Mouse (Mus musculus) heart, postnatal 0 days (tissue): Measurements from ENCODE around the gene Hmox2. TPM values are rescaled to one million over a fixed set of nuclear protein-coding genes. Genes with fewer than 3 reads are reported as not detected.
"Not testable (repeated sequence)": the region's sequence is repeated elsewhere in the genome, so short reads cannot be mapped to it uniquely, and the experiment has no call there.

Source experiments
- ATAC-seq: fragments of 200-750 bp; cut with Nextera tagmentation; 2 replicates; pipeline ENCODE4 v1.8.0; 2017; ENCODE audit warnings: low read depth, moderate number of reproducible peaks, moderate library complexity; ENCODE audit not compliant: insufficient read depth
- DNase-seq: peaks from one replicate; pipeline ENCODE4 v3.0.0-alpha.2; 2016; ENCODE audit warnings: low spot score
- H3K27ac ChIP-seq: fragments of 300-500 bp; sonication (generic); 2 replicates; pipeline ENCODE4 v1.5.1; 2014; ENCODE audit warnings: low read depth, mild to moderate bottlenecking
- H3K27me3 ChIP-seq: fragments of 300-500 bp; sonication (generic); 2 replicates; pipeline ENCODE4 v1.6.1; 2014; ENCODE audit warnings: low read length, mixed read lengths; ENCODE audit not compliant: control insufficient read depth, insufficient read depth
- H3K36me3 ChIP-seq: fragments of 300-500 bp; sonication (generic); replicated peaks from 2 replicates; pipeline ENCODE4 v1.6.1; 2014; ENCODE audit warnings: low read length, mixed read lengths; ENCODE audit not compliant: control insufficient read depth, insufficient read depth
- H3K4me1 ChIP-seq: fragments of 300-500 bp; sonication (generic); 2 replicates; pipeline ENCODE4 v1.6.1; 2014; ENCODE audit warnings: antibody characterized with exemption; ENCODE audit not compliant: control insufficient read depth, insufficient read depth
- H3K4me2 ChIP-seq: fragments of 300-500 bp; sonication (generic); 2 replicates; pipeline ENCODE4 v1.6.1; 2014; ENCODE audit warnings: low read depth, mild to moderate bottlenecking, low read length, moderate library complexity
- H3K4me3 ChIP-seq: fragments of 300-500 bp; sonication (generic); 2 replicates; pipeline ENCODE4 v1.5.1; 2014; ENCODE audit warnings: low read depth, low read length
- H3K9ac ChIP-seq: fragments of 300-500 bp; sonication (generic); replicated peaks from 2 replicates; pipeline ENCODE4 v1.6.1; 2014; ENCODE audit warnings: low read depth, low read length, mixed read lengths
- H3K9me3 ChIP-seq: fragments of 300-500 bp; sonication (generic); replicated peaks from 2 replicates; pipeline ENCODE4 v1.6.1; 2016; ENCODE audit warnings: low read length; ENCODE audit not compliant: control insufficient read depth
- CTCF ChIP-seq: IDR thresholded peaks from 2 replicates; pipeline ENCODE4 v1.5.1; 2016; ENCODE audit warnings: antibody characterized with exemption, control low read depth, low read depth
- EP300 ChIP-seq: IDR thresholded peaks from 2 replicates; pipeline ENCODE4 v1.6.1; 2016; ENCODE audit warnings: antibody characterized with exemption, low read depth
- WGBS: fragments of 180-500 bp; shearing (Covaris S2); extraction: QIAGEN DNeasy Blood & Tissue Kit; methylation state at CpG from one replicate; pipeline ENCODE4 v1.1.7; 2014; 5-methylcytosine and 5-hydroxymethylcytosine counted together
- polyA plus RNA-seq: library from polyadenylated mRNA; unstranded; fragments of >200 nt; fragmentation: Nextera tagmentation; extraction: Ambion mirVana; gene quantifications from 2 replicates; pipeline ENCODE4 v1.2.1, GENCODE M21; 2015
- total RNA-seq: library from RNA; depleted of rRNA; stranded (reverse); fragments of >200 nt; gene quantifications from 2 replicates; pipeline ENCODE4 v1.2.3, GENCODE M21; 2014; ENCODE audit warnings: low replicate concordance; rRNA removed

Gene Hmox2
- total RNA-seq, result 53.1 and 56.8 TPM in 2 replicates
- polyA plus RNA-seq, result 87.0 and 91.1 TPM in 2 replicates

DNA sequence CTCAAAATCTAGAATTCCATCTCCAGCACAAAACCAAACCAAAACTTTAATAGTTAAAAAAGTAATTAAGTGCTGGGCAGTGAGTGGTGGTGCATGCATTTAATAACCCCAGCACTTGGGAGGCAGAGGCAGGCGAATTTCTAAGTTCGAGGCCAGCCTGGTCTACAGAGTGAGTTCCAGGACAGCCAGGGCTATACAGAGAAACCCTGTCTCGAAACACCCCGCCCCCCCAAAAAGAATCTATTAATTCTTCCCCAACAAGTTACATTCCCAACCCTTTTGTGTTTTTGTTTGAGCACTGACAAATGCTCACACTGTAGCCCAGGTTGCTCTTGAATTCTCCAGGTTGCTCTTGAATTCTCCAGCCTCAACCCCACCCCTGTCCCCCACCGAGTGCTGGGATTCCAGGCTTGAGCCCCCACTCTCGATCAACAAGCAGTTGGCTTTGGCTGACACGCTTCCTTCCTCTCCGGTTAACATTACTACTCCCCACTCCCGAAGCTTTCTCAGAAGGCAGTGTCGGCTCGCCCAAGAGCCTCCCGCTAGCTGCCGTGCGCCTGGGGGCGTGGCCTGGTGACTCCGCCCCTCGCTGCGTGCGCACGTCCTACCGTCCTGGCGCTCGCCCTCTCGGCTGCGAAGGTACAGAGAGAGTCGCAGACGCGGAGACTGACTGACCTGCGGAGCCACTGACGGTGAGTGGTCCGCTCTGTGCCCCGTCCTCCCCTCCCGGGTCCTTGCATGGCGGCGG, at the start of gene Hmox2:
TSS of gene Hmox2 (plus strand) at position 582 of the 748 bp plus-strand sequence.
- DNase-seq, result peak; percentile 90
- Histone ChIP-seq H3K36me3 (no peaks in the 10 kb centered on the region), H3K4me3 (peak within 1 kb of the TSS; percentile 88), H3K27me3 (no peaks in the 10 kb centered on the region), H3K27ac (peak within 1 kb of the TSS; percentile 88), H3K9ac (peak within 1 kb of the TSS; percentile 88), H3K4me1 (peaks cover 11% of the 10 kb centered on the region), H3K9me3 (no peaks in the 10 kb centered on the region), H3K4me2 (peak within 1 kb of the TSS; percentile 61)
- peak; percentile 95 for ATAC-seq
- 5% methylated on average over 35 of the region's 35 CpGs for WGBS
- no peak for TF ChIP-seq EP300
- TF ChIP-seq CTCF, result no peak

DNA sequence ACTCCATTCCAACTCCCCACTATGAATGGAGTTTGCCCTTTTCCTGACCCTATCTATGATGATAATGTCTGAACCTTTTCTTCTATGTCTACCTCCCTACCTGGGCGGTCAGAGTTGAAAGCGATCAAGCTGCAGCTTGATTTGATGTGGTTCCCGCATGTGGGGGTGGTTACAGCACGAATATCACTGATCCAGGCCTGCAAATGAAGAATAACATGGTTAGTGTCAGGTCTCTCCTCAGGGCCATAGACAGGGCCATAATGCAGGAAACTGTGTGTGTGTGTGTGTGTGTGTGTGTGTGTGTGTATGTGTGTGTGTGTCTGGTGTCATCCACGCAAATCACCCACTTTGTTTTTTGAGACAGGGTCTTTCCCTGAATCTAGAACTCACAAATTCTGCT, 49.3 kb upstream of the Hmox2 start:
- Histone ChIP-seq H3K27ac (no peak overlapping the region), H3K4me3 (no peak overlapping the region)

DNA sequence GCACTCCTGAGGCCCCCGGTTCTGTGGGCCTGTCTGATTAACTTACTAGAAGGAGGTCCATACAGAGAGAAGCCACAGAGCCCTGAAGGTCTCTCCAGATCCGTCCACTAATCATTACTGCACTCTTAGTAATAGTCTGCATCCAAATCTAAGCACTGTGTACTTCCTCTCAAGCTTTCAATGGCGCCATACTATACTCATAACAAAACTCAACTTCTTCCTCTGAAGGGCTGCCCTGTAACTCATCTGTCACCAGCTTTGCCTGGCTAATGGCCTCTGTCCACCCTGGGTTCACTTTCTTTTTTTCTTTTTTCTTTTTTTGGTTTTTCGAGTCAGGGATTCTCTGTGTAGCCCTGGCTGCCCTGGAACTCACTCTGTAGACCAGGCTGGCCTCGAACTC, 48.1 kb upstream of the Hmox2 start:
- DNase-seq (no peak), ATAC-seq (no peak)
- no peak for TF ChIP-seq EP300
- no peak for TF ChIP-seq CTCF
- Histone ChIP-seq H3K4me2 (no peak overlapping the region), H3K27me3 (no peaks in the 10 kb centered on the region), H3K9me3 (no peaks in the 10 kb centered on the region), H3K4me1 (peaks cover 7% of the 10 kb centered on the region), H3K4me3 (no peak overlapping the region), H3K27ac (no peak overlapping the region), H3K9ac (no peak overlapping the region), H3K36me3 (peaks cover 28% of the 10 kb centered on the region)
- WGBS, result 70% methylated on average over 5 of the region's 5 CpGs

More for the DNA sequence above, 49.3 kb upstream of the Hmox2 start:
- ATAC-seq (no peak), DNase-seq (no peak)
- H3K9ac ChIP-seq, result no peak overlapping the region
- no peaks in the 10 kb centered on the region for H3K9me3 ChIP-seq
- peaks cover 7% of the 10 kb centered on the region for H3K4me1 ChIP-seq
- 90% methylated on average over 5 of the region's 5 CpGs for WGBS
- TF ChIP-seq EP300 (no peak), CTCF (no peak)
- no peaks in the 10 kb centered on the region for H3K27me3 ChIP-seq
- peaks cover 38% of the 10 kb centered on the region for H3K36me3 ChIP-seq
- H3K4me2 ChIP-seq, result no peak overlapping the region

DNA sequence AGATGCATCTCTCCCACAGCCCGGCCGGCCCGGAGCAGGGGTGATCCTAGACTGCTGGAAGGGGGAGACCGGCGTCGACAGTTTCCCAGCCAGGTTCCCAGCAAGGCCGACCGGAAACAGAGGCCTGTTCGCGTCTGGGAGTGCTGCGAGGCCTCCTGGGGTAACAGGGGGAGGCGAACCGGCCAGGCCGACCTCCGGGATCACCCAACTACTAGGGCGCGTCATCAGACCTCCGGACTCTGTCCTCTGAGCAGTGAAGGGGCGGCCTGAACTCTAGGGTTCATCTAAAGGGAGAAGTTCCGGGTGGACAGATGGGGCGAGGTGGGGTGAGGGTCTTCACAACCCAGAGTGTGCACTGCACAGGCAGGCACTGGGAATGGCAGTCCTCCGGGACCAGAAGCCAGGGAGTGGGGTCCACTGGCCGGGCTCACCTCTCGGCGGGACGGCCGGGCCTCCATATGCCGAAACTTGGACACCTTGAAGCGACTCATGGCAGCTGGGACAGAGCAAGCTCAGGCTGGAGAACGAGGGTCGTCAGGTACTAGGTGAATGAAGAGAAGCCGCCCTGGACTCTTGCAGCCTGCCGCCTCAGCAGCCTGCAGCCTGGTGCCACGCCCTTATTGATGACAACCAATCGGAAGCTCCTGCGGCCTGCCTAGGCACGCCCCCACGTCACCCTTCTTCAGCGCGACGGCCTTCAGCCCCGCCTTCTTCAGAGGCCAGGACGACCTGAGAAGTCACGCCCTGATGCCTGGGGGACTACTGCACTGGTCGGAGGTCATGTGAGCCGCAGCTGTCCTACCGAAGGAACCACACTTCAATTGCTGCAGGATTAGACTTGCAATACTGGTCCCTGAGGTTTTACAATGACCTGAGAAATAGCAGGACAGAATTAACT, 46.8 kb upstream of the Hmox2 start, which contains the start of gene Coro7:
TSS of gene Coro7 (minus strand) at position 657 of the 898 bp plus-strand sequence.
- ATAC-seq (peak; percentile 91), DNase-seq (peak; percentile 97)
- peak within 1 kb of the TSS; percentile 87 for H3K4me2 ChIP-seq
- no peaks in the 10 kb centered on the region for H3K9me3 ChIP-seq
- peak within 1 kb of the TSS; percentile 57 for H3K4me3 ChIP-seq
- H3K36me3 ChIP-seq, result peaks cover 21% of the 10 kb centered on the region
- peak within 1 kb of the TSS; percentile 58 for H3K9ac ChIP-seq
- no peaks in the 10 kb centered on the region for H3K27me3 ChIP-seq
- no peak for TF ChIP-seq CTCF
- TF ChIP-seq EP300, result no peak
- H3K4me1 ChIP-seq, result peaks cover 7% of the 10 kb centered on the region
- under 1% methylated on average over 47 of the region's 47 CpGs for WGBS
- peak within 1 kb of the TSS; percentile 36; the same call in 1 of the 2 replicates for H3K27ac ChIP-seq

DNA sequence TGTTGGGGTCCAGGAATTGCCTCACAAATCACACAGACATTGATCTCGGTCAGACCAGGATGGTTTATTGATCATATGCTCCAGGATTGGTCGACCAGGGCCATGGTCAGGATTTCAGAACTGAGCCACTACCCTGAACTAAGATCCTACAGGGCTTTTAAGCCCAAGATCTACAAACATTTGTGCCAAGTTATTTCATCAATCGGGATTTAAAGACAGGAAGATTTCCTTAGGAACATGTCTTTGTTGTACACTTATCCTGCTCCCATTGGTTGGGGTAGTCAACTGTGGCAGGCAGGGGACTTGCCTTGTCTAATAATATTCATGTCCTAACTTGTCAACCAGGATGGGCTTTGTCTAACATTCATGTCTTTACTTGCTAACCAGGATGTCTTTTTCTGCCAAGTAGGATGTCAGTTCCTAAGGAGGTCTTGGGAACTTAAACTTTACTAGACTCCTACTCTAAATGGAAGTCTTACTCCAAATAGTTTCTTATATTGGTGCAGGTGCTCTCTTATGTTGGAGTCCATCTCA, 45.2 kb upstream of the Hmox2 start:
- ATAC-seq, DNase-seq, H3K4me3 ChIP-seq, H3K36me3 ChIP-seq, H3K27ac ChIP-seq, H3K9me3 ChIP-seq, H3K4me2 ChIP-seq, H3K9ac ChIP-seq, H3K27me3 ChIP-seq: not testable (repeated sequence)
- WGBS, result 75% methylated on average over 3 of the region's 3 CpGs
- peaks cover 16% of the 10 kb centered on the region for H3K4me1 ChIP-seq
